Mouse (Mus musculus) heart, adult 2 months (tissue): ENCODE measurements around the gene Nucks1. TPM values are rescaled to one million over a fixed set of nuclear protein-coding genes. Genes with fewer than 3 reads are reported as not detected.
A peak's percentile ranks its signal among the peaks of the same experiment; 100 is the strongest.

Experiments
- DNase-seq, 2 experiments: peaks; one replicate each; pipeline ENCODE4 v3.0.0; 2021
- H3K27ac ChIP-seq: fragments of 200-600 bp; 2 replicates; pipeline ENCODE4 v1.8.1; 2022
- H3K27me3 ChIP-seq: fragments of 200-500 bp; 2 replicates; pipeline ENCODE4 v1.6.1; 2012; ENCODE audit warnings: mild to moderate bottlenecking, low read length, inconsistent platforms, mixed read lengths; ENCODE audit not compliant: control insufficient read depth, insufficient read depth
- H3K36me3 ChIP-seq: fragments of 200-500 bp; 2 replicates; pipeline ENCODE4 v1.6.1; 2012; ENCODE audit warnings: low read length, inconsistent platforms; ENCODE audit not compliant: control insufficient read depth, insufficient read depth
- H3K4me1 ChIP-seq: fragments of 200-500 bp; 2 replicates; pipeline ENCODE4 v1.6.1; 2011; ENCODE audit warnings: low read length; ENCODE audit not compliant: control insufficient read depth, insufficient read depth
- H3K4me3 ChIP-seq: fragments of 200-600 bp; 2 replicates; pipeline ENCODE4 v1.8.1; 2022
- H3K79me2 ChIP-seq: fragments of 200-500 bp; replicated peaks from 2 replicates; pipeline ENCODE4 v1.6.1; 2012; ENCODE audit warnings: mild to moderate bottlenecking, inconsistent platforms, low read length, moderate library complexity, mixed read lengths; ENCODE audit not compliant: control insufficient read depth, insufficient read depth
- H3K9ac ChIP-seq: fragments of 200-500 bp; 2 replicates; pipeline ENCODE4 v1.6.1; 2012; ENCODE audit warnings: low read depth, mild to moderate bottlenecking, control low read depth, inconsistent platforms, low read length, mixed read lengths
- CTCF ChIP-seq: fragments of 200-600 bp; IDR thresholded peaks from 2 replicates; pipeline ENCODE4 v1.8.1; 2022; ENCODE audit warnings: antibody characterized with exemption, mild to moderate bottlenecking, moderate library complexity
- EP300 ChIP-seq: fragments of 200-500 bp; IDR thresholded peaks from 2 replicates; pipeline ENCODE4 v1.6.1; 2011; ENCODE audit warnings: low read depth, low read length, control low read depth; ENCODE audit not compliant: insufficient read depth
- POLR2A ChIP-seq: fragments of 200-500 bp; IDR thresholded peaks from 2 replicates; pipeline ENCODE4 v1.6.1; 2011; ENCODE audit warnings: mild to moderate bottlenecking, low read depth, low read length, control low read depth; ENCODE audit not compliant: insufficient read depth
- WGBS: fragments of 180-500 bp; shearing (Covaris S2); methylation state at CpG from one replicate; pipeline ENCODE4 v1.1.7; 2018; 5-methylcytosine and 5-hydroxymethylcytosine counted together
- intact Hi-C: fragments of 180-260 bp; cut with DNase I; formaldehyde crosslinking; loops from one replicate; pipeline ENCODE4 v1.15.1; 2025
- polyA plus RNA-seq: library from polyadenylated mRNA; depleted of rRNA; stranded (reverse); fragments of >200 nt; gene quantifications from 2 replicates; pipeline ENCODE4 v1.2.3, GENCODE M21; 2012
- total RNA-seq, 2 experiments: library from RNA; stranded (reverse); gene quantifications; 2 replicates each; pipeline ENCODE4 v1.2.3; 2021

Gene Nucks1
- total and polyA plus RNA-seq, 3 experiments, result 9.9 to 64.3 (median 59.5) TPM

- H3K27ac ChIP-seq, result no peak overlapping the region
These were observed 23.7 kb upstream of the Nucks1 start for GRCm38 (mm10) chr1:131886641-131887040.

GRCm38 (mm10) chr1:131890043-131890658 lies 20.2 kb upstream of the Nucks1 start:
- Histone ChIP-seq H3K9ac (no peak overlapping the region), H3K79me2 (no peaks in the 10 kb centered on the region), H3K27ac (no peak overlapping the region), H3K4me3 (no peak overlapping the region), H3K4me1 (no peaks in the 10 kb centered on the region), H3K27me3 (no peaks in the 10 kb centered on the region), H3K36me3 (no peaks in the 10 kb centered on the region)
- TF ChIP-seq CTCF, result no peak
- TF ChIP-seq EP300, result no peak
- no peak for TF ChIP-seq POLR2A
- intact Hi-C loops, result no loop called here
- DNase-seq, result no peak
- 69% methylated on average over 6 of the region's 6 CpGs for WGBS

More at GRCm38 (mm10) chr1:131886641-131887040, 23.7 kb upstream of the Nucks1 start:
- H3K4me3 ChIP-seq, result no peak overlapping the region
- no peaks in the 10 kb centered on the region for H3K79me2 ChIP-seq
- WGBS, result 82% methylated on average over 3 of the region's 3 CpGs
- no peaks in the 10 kb centered on the region for H3K27me3 ChIP-seq
- no peaks in the 10 kb centered on the region for H3K36me3 ChIP-seq
- DNase-seq, result no peak
- no peak overlapping the region for H3K9ac ChIP-seq
- TF ChIP-seq CTCF (no peak), POLR2A (no peak), EP300 (no peak)
- no peaks in the 10 kb centered on the region for H3K4me1 ChIP-seq
- intact Hi-C loops, result no loop called here

- H3K27me3 ChIP-seq, result no peaks in the 10 kb centered on the region
- no peak for DNase-seq
- no peak overlapping the region for H3K4me3 ChIP-seq
- no peaks in the 10 kb centered on the region for H3K79me2 ChIP-seq
- TF ChIP-seq EP300 (no peak), CTCF (no peak)
- H3K36me3 ChIP-seq, result no peaks in the 10 kb centered on the region
- no peak overlapping the region for H3K27ac ChIP-seq
- intact Hi-C loops, result no loop called here
- 83% methylated on average over 4 of the region's 4 CpGs for WGBS
- H3K9ac ChIP-seq, result no peak overlapping the region
- no peaks in the 10 kb centered on the region for H3K4me1 ChIP-seq
These were observed 18.9 kb upstream of the Nucks1 start for GRCm38 (mm10) chr1:131891436-131891835.

- H3K36me3 ChIP-seq, result no peaks in the 10 kb centered on the region
- no peaks in the 10 kb centered on the region; the same call in 1 of the 2 replicates for H3K27me3 ChIP-seq
- 78% methylated on average over 4 of the region's 4 CpGs for WGBS
- TF ChIP-seq EP300 (no peak), POLR2A (no peak)
- no peak overlapping the region for H3K27ac ChIP-seq
- DNase-seq, result no peak
- H3K4me1 ChIP-seq, result no peaks in the 10 kb centered on the region
- intact Hi-C loops, result no loop called here
- H3K4me3 ChIP-seq, result no peak overlapping the region
- H3K79me2 ChIP-seq, result no peaks in the 10 kb centered on the region
- no peak overlapping the region for H3K9ac ChIP-seq
These were observed 7.7 kb upstream of the Nucks1 start for GRCm38 (mm10) chr1:131902679-131903078.

GRCm38 (mm10) chr1:131903251-131903650 lies 7.1 kb upstream of the Nucks1 start:
- Histone ChIP-seq H3K27me3 (no peaks in the 10 kb centered on the region; the same call in 1 of the 2 replicates), H3K9ac (no peak overlapping the region), H3K27ac (no peak overlapping the region), H3K4me3 (no peak overlapping the region), H3K79me2 (no peaks in the 10 kb centered on the region), H3K36me3 (no peaks in the 10 kb centered on the region), H3K4me1 (no peaks in the 10 kb centered on the region)
- 78% methylated on average over 7 of the region's 7 CpGs for WGBS
- no peak for DNase-seq
- intact Hi-C loops, result no loop called here
- no peak for TF ChIP-seq CTCF
- no peak for TF ChIP-seq EP300
- TF ChIP-seq POLR2A, result no peak

GRCm38 (mm10) chr1:131905497-131905896 lies 4.8 kb upstream of the Nucks1 start:
- TF ChIP-seq POLR2A (no peak), CTCF (peak; percentile 59)
- H3K9ac ChIP-seq, result no peak overlapping the region
- no peak overlapping the region for H3K4me3 ChIP-seq
- H3K79me2 ChIP-seq, result no peaks in the 10 kb centered on the region
- intact Hi-C loops, result loop anchor here (5.0 kb wide), 1 partner anchor 78 kb away; the partner anchor contains the start of gene Slc41a1
- no peaks in the 10 kb centered on the region for H3K4me1 ChIP-seq
- H3K27ac ChIP-seq, result no peak overlapping the region
- WGBS, result 10% methylated on average over 1 of the region's 1 CpGs
- no peaks in the 10 kb centered on the region; the same call in 1 of the 2 replicates for H3K27me3 ChIP-seq
- H3K36me3 ChIP-seq, result no peaks in the 10 kb centered on the region
- no peak for DNase-seq
